Mouse (Mus musculus) bone marrow, adult 2 months (tissue): Measurements from ENCODE around the gene Gm20605. TPM values are rescaled to one million over a fixed set of nuclear protein-coding genes. Genes with fewer than 3 reads are reported as not detected.

Source experiments
- H3K27ac ChIP-seq: fragments of 200-500 bp; 2 replicates; pipeline ENCODE4 v1.5.1; 2012; ENCODE audit warnings: low read depth, mild to moderate bottlenecking, control low read depth, inconsistent platforms, low read length; ENCODE audit not compliant: control insufficient read depth, poor library complexity, insufficient read depth
- H3K4me1 ChIP-seq: fragments of 200-500 bp; 2 replicates; pipeline ENCODE4 v1.6.1; 2011; ENCODE audit warnings: low read length; ENCODE audit not compliant: control insufficient read depth, insufficient read depth
- H3K4me3 ChIP-seq: fragments of 200-500 bp; replicated peaks from 2 replicates; pipeline ENCODE3; 2011; ENCODE audit warnings: mild to moderate bottlenecking, low read depth, low read length, control low read depth; ENCODE audit not compliant: control insufficient read depth
- CTCF ChIP-seq: fragments of 200-500 bp; IDR thresholded peaks from 2 replicates; pipeline ENCODE4 v1.5.1; 2011; ENCODE audit warnings: low read length, control low read depth; ENCODE audit not compliant: control insufficient read depth, insufficient read depth
- POLR2A ChIP-seq: fragments of 200-500 bp; IDR thresholded peaks from 2 replicates; pipeline ENCODE4 v1.6.1; 2011; ENCODE audit warnings: low read depth, mild to moderate bottlenecking, control low read depth, low read length, borderline replicate concordance; ENCODE audit not compliant: control insufficient read depth
- WGBS: fragments of 180-500 bp; shearing (Covaris S2); methylation state at CpG from one replicate; pipeline ENCODE4 v1.1.7; 2018; 5-methylcytosine and 5-hydroxymethylcytosine counted together
- polyA plus RNA-seq: library from polyadenylated mRNA; stranded (reverse); fragments of >200 nt; gene quantifications from 2 replicates; pipeline ENCODE4 v1.2.4, GENCODE M21; 2011; ENCODE audit warnings: low replicate concordance; ENCODE audit not compliant: missing spikeins, insufficient read depth, insufficient read length

The Gm20605 gene
- polyA plus RNA-seq: 24.9 and 41.6 TPM in 2 replicates

DNA sequence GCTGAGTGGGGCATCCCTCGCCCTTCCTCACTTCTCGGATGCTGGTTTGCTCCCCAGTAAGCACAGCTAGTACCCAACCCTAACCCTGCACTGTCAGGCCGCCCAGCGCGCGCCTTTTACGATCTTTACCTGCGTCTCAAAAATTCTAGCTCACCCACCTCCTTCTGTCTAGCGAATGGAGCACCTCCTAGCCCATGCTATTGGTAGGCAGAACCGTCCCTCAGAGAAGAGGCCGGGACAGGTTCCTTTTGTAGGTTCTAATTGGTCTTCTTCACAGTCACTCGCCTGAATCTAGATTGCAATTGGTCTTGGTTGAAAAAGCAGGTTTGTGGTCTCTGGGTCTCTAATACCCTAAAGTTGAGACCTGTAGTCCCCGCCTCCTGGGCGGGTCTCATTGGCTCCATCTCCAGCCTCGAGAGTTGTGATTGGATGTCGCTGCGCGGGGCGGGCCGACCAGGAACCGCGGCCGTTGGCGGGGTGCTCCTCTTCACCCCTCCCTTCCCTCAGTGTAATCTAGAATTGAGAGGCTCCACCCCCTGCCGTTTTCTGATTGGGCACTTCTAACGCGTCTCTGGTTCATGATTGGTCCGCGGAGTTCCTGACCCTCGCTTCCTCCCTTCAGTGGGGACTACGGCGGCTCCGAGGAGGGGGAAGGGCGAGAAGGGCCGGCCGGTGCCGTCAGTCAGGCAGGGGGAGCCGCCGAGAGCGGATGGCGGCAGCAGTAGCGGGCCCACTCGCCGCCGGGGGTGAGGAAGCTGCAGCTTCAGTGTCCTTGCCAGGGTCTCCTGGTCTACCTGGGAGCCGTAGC is at the start of gene Gm20605, which contains the start of the genes Fbxo24 and Lrch4:
TSS of gene Gm20605 (plus strand) at position 678 of the 808 bp plus-strand sequence.
TSS of gene Fbxo24 (minus strand) at position 505 of the 808 bp plus-strand sequence.
TSS of gene Lrch4 (plus strand) at position 624 of the 808 bp plus-strand sequence.
- Histone ChIP-seq H3K4me1 (peaks cover 4% of the 10 kb centered on the region), H3K4me3 (peak within 1 kb of the TSS; percentile 77), H3K27ac (peak within 1 kb of the TSS; percentile 98)
- no peak for TF ChIP-seq CTCF
- TF ChIP-seq POLR2A: peak; percentile 99
- WGBS: under 1% methylated on average over 46 of the region's 46 CpGs

DNA sequence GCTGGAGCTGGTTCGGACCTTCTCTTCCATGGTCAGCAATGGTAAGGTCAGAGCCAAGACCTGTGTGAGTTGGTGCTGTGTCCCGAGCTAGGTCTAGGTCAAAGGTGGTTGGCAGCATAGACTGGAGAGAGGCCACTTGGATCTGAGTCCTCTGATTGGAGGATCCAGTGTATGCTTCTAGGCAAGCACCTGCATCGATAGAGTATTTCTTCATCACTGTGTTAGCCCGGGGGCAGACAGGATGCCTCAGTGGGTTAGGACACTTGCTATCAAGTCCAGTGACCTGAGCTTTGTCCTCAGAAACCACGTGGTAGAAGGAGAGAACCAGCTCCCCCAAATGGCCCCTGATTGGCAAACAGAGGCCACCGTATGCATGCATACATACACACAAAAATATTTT is 48.7 kb upstream of the Gm20605 start:
- Histone ChIP-seq H3K27ac (no peak overlapping the region), H3K4me1 (no peaks in the 10 kb centered on the region), H3K4me3 (no peak overlapping the region)
- TF ChIP-seq CTCF (no peak), POLR2A (no peak)
- WGBS: 71% methylated on average over 6 of the region's 6 CpGs

DNA sequence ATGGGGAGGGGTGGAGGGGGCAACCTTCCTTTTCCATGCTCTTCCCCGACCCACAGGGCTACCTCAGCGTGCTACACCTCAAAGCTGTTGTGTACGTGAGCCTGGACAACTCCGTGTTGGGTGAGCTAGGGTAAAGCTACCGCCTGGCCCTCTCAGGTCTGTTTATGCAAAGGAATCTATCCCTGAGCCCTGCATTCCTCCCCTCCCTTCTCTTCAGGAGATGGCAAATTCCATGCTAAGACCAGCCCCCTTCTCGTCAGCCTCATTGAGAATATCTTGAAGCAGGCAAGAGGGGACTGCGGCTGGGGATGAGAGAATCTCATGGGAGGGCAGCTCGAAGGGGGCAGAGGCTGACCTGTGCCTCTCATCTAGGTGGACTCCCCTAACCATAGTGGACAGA is 46.3 kb upstream of the Gm20605 start:
- Histone ChIP-seq H3K4me3 (no peak overlapping the region), H3K4me1 (no peaks in the 10 kb centered on the region), H3K27ac (no peak overlapping the region)
- 89% methylated on average over 8 of the region's 8 CpGs for WGBS
- no peak for TF ChIP-seq POLR2A
- TF ChIP-seq CTCF: no peak

DNA sequence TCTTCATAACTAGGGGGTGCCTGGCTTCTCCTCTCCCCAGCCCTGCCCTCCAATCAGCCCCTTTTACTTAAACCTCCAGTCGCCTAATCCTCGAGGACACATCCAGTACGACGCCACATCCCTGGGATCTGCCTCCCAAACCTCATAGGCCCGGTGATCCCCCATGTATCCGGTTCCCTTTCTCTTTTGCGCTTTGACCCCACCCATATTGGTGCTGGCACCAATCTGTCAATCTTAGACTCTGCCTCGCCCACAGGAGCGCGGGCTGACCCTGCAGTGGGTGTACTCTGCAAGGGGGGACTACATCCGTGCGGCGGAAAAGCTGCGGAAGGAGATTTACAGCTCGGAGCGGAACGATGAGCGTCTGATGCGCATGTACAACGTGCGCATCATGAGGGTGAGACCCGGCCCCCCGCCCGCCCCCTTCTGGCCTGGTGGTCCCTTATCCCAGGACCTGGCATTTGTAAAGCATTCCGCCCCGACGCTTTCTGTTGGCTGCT is 45.3 kb upstream of the Gm20605 start:
- H3K4me3 ChIP-seq: no peak overlapping the region
- WGBS: 85% methylated on average over 27 of the region's 27 CpGs

DNA sequence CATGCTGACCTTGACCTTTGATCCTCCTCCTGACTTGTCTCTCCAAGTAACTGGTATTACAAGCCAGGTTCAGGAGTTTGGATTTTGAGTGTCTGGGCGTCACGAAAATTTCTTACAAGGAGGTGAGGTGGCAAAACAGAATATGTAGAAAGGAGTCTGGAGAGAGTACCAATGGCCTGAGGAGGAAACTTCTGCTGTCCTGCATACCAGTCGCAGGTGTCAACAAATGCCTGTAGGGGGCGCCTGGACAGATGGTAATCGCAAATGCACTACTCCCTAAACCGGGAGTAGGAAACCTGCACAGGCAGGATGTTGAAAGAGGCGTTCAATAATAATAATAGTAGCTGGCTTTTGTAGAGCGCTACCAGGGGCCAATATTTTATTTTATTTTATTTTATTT is 44.0 kb upstream of the Gm20605 start:
- Histone ChIP-seq H3K27ac (no peak overlapping the region), H3K4me3 (no peak overlapping the region), H3K4me1 (no peaks in the 10 kb centered on the region)
- 29% methylated on average over 8 of the region's 8 CpGs for WGBS
- no peak for TF ChIP-seq POLR2A
- TF ChIP-seq CTCF: peak; percentile 65; the same call in 1 of the 2 replicates

More for the DNA sequence above, 45.3 kb upstream of the Gm20605 start:
- H3K4me1 ChIP-seq: no peaks in the 10 kb centered on the region
- no peak for TF ChIP-seq CTCF
- no peak for TF ChIP-seq POLR2A
- no peak overlapping the region for H3K27ac ChIP-seq

DNA sequence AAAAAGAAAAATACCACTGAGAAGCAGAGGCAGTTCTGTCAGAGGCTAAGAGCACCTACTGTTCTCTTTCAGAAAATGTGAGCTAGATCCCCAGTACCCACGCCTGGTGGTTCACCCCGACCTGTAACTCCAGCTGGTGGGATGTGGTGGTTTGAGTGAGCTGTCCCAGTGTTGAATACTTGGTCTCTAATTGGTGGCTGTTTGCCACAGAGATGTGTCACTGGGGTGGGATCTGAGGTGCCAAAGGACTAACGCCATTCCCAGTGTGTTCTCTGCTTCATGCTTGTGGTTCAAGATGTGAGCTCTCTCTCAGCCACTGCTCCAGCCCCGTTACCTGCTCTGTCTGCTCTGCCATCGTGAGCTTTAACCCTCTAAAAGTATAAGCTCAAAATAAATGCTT is 38.5 kb upstream of the Gm20605 start:
- Histone ChIP-seq H3K4me1 (no peaks in the 10 kb centered on the region), H3K27ac (no peak overlapping the region), H3K4me3 (no peak overlapping the region)
- TF ChIP-seq CTCF: no peak
- 75% methylated on average over 5 of the region's 5 CpGs for WGBS

DNA sequence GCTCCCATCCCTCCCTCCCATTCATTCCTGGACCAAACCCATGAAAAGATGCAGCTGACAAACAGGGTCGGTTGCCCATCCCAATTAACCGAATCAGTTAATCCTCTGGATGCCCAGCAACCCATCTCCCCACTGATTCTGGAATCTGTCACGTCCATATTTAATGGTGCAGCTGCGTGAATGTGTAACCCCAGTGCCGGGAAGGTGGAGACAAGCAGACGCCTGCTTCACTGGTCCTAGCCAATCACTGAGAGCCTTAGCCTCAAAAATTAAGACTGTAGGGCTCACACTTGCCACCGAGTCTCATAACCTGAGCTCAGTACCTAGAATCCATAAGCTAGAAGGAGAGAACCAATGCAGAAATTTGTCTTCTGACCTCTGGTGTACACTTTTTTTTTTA is 33.1 kb upstream of the Gm20605 start:
- Histone ChIP-seq H3K4me3 (no peak overlapping the region), H3K4me1 (peaks cover 6% of the 10 kb centered on the region), H3K27ac (no peak overlapping the region)
- WGBS: 89% methylated on average over 7 of the region's 7 CpGs
- no peak for TF ChIP-seq POLR2A
- TF ChIP-seq CTCF: no peak

DNA sequence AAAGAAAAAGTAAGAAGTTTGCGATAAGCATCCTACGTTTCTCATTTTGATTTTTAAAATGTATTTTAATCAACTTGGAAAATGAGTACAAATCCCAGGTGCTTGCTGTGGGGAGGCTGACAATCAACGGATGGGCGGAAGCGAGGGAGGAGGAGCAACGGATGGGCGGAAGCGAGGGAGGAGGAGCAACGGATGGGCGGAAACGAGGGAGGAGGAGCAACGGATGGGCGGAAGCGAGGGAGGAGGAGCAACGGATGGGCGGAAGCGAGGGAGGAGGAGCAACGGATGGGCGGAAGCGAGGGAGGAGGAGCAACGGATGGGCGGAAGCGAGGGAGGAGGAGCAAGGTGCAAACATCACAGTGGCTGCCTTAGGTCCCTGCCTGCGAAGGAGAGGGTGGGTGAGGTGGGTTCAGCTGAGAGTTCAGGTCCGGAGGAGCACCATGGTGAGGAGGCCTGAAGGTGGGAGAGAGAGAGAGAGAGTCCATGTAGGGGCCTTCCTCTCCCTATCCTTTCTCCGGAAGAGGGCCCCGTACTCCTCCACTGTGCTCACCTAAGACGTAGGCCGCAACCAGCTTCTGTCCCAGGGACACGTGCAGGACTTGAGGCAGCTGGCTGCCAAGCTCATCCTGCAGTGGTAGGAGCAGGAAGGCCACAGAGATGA is 32.2 kb upstream of the Gm20605 start:
- Histone ChIP-seq H3K4me1 (peaks cover 6% of the 10 kb centered on the region), H3K27ac (peak overlapping the region; percentile 58), H3K4me3 (peak overlapping the region; percentile 56)
- no peak for TF ChIP-seq POLR2A
- TF ChIP-seq CTCF: no peak
- WGBS: 29% methylated on average over 30 of the region's 30 CpGs
